Mouse (Mus musculus) liver, adult 2 months (tissue): ENCODE data around the gene Calcoco2. TPM values are rescaled to one million over a fixed set of nuclear protein-coding genes. Genes with fewer than 3 reads are reported as not detected.
"Not testable (repeated sequence)": the region's sequence is repeated elsewhere in the genome, so short reads cannot be mapped to it uniquely, and the experiment has no call there.

Experiments
- DNase-seq: peaks from one replicate; pipeline ENCODE4 v3.0.0-alpha.2; 2011; ENCODE audit warnings: low read depth, low spot score; ENCODE audit errors: extremely low read depth
- H3K27ac ChIP-seq: fragments of 200-500 bp; replicated peaks from 2 replicates; pipeline ENCODE4 v1.5.1; 2012; ENCODE audit warnings: low read depth, mild to moderate bottlenecking, control low read depth, inconsistent platforms, low read length; ENCODE audit not compliant: insufficient read depth
- H3K27me3 ChIP-seq: fragments of 200-500 bp; 2 replicates; pipeline ENCODE4 v1.6.1; 2012; ENCODE audit warnings: mild to moderate bottlenecking, moderate library complexity, low read length, inconsistent platforms; ENCODE audit not compliant: control insufficient read depth, insufficient read depth
- H3K36me3 ChIP-seq: fragments of 200-500 bp; 2 replicates; pipeline ENCODE4 v1.6.1; 2012; ENCODE audit warnings: low read length, inconsistent platforms; ENCODE audit not compliant: control insufficient read depth, insufficient read depth
- H3K4me1 ChIP-seq: fragments of 200-500 bp; 2 replicates; pipeline ENCODE4 v1.6.1; 2011; ENCODE audit warnings: low read length; ENCODE audit not compliant: control insufficient read depth, insufficient read depth
- H3K4me3 ChIP-seq: fragments of 200-500 bp; 2 replicates; pipeline ENCODE4 v1.5.1; 2011; ENCODE audit warnings: low read depth, mild to moderate bottlenecking, control low read depth, low read length, moderate library complexity; ENCODE audit not compliant: insufficient read depth
- H3K79me2 ChIP-seq: fragments of 200-500 bp; 2 replicates; pipeline ENCODE4 v1.6.1; 2012; ENCODE audit warnings: inconsistent platforms, mild to moderate bottlenecking, low read length, moderate library complexity; ENCODE audit not compliant: control insufficient read depth, insufficient read depth
- H3K9ac ChIP-seq: fragments of 200-500 bp; 2 replicates; pipeline ENCODE4 v1.6.1; 2012; ENCODE audit warnings: low read depth, mild to moderate bottlenecking, control low read depth, inconsistent platforms, low read length
- CTCF ChIP-seq: fragments of 200-500 bp; IDR thresholded peaks from 2 replicates; pipeline ENCODE4 v1.5.1; 2011; ENCODE audit warnings: low read depth, low read length, control low read depth
- POLR2A ChIP-seq: fragments of 200-500 bp; IDR thresholded peaks from 2 replicates; pipeline ENCODE4 v1.6.1; 2011; ENCODE audit warnings: low read length, control low read depth; ENCODE audit not compliant: insufficient read depth; ENCODE audit errors: extremely low read depth
- WGBS: fragments of 180-500 bp; shearing (Covaris S2); methylation state at CpG from one replicate; pipeline ENCODE4 v1.1.7; 2018; 5-methylcytosine and 5-hydroxymethylcytosine counted together
- polyA plus RNA-seq: library from polyadenylated mRNA; depleted of rRNA; stranded (reverse); fragments of >200 nt; gene quantifications from 2 replicates; pipeline ENCODE4 v1.2.3, GENCODE M21; 2012
- total RNA-seq: library from RNA; depleted of rRNA; stranded (reverse); fragments of >200 nt; gene quantifications from 2 replicates; pipeline ENCODE4 v1.2.3, GENCODE M21; 2014

The Calcoco2 gene
- total and polyA plus RNA-seq, 2 experiments = not detected

DNA sequence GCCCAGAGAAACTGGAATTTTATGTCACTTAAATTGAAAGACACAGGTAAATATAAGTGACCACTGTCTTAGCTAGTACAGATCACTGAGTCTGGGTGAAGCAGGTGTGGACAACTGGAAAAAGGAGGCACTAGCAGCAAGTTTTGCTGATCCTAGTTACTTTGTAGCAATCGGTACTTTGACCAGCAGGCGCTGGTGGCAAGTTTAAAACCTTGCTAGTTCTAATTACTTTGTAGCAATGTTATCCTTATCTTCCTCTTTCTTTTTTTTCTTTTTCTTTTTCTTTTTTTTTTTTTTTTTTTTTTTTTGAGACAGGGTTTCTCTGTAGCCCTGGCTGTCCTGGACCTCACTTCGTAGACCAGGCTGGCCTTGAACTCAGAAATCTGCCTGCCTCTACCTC, 4.4 kb upstream of the Calcoco2 start:
- no peak for DNase-seq
- H3K9ac ChIP-seq = no peak overlapping the region
- H3K4me3 ChIP-seq = no peak overlapping the region
- WGBS = 77% methylated on average over 3 of the region's 3 CpGs
- H3K79me2 ChIP-seq = no peaks in the 10 kb centered on the region
- H3K27ac ChIP-seq = no peak overlapping the region
- no peaks in the 10 kb centered on the region for H3K36me3 ChIP-seq
- no peaks in the 10 kb centered on the region for H3K27me3 ChIP-seq
- no peaks in the 10 kb centered on the region for H3K4me1 ChIP-seq
- TF ChIP-seq CTCF (no peak), POLR2A (no peak)

DNA sequence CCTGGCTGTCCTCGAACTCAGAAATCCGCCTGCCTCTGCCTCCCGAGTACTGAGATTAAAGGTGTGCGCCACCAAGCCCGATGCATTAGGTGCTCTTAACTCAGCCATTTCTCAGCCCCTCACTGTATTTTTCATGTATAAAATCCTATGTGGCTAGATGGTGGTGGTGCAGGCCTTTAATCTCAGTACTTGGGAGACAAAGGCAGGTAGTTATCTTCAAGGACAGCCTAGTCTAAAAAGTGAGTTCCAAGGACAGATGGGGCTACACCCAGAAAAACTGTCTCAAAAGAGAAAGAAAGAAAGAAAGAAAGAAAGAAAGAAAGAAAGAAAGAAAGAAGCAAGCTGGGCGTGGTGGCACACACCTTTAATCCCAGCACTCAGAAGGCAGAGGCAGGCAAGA, 3.7 kb upstream of the Calcoco2 start:
- TF ChIP-seq POLR2A = no peak
- TF ChIP-seq CTCF = no peak
- Histone ChIP-seq H3K27ac (no peak overlapping the region), H3K4me3 (no peak overlapping the region), H3K9ac (no peak overlapping the region), H3K79me2 (no peaks in the 10 kb centered on the region), H3K36me3 (no peaks in the 10 kb centered on the region), H3K27me3 (no peaks in the 10 kb centered on the region), H3K4me1 (no peaks in the 10 kb centered on the region)
- DNase-seq = no peak
- WGBS = 86% methylated on average over 6 of the region's 6 CpGs

DNA sequence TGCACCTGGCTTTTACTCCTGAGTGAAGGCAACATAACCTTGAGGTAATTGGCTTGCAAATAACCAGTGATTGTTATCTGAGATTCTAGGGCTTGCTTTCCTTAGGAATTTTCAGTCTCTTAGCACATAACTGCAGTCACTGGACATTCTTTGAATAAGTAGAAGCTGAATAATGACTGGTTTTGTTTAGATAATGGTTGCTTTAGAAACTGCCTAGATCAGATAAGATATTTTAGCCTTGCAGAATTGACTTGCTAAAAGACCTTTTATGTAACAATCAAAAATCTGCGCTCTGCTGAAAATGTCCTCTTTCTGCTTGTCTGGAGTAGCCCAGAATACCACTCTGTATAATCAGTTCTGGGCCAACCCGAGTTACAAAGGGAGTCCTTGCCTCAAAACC, 2.3 kb upstream of the Calcoco2 start:
- DNase-seq = no peak
- TF ChIP-seq CTCF (no peak), POLR2A (no peak)
- Histone ChIP-seq H3K9ac (no peak overlapping the region), H3K4me3 (no peak overlapping the region), H3K79me2 (no peaks in the 10 kb centered on the region), H3K36me3 (no peaks in the 10 kb centered on the region), H3K27me3 (no peaks in the 10 kb centered on the region), H3K27ac (no peak overlapping the region), H3K4me1 (no peaks in the 10 kb centered on the region)
- WGBS = 64% methylated on average over 2 of the region's 2 CpGs

DNA sequence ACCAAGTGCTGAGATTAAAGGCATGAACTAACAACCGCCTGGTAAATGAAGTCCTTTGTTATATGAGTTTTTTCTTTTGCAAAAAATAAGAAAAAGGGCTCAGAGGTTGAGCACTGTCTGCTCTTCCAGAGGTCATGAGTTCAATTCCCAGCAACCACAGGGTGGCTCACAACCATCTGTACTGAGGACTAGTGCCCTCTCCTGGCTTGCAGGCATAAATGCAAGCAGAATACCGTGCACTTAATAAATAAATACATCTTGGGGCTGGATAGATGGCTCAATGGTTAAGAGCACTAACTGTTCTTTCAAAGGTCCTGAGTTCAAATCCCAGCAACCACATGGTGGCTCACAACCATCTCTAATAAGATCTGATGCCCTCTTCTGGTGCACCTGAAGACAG, 814 bp downstream of the Calcoco2 start:
- not testable (repeated sequence) for H3K4me3 ChIP-seq, H3K36me3 ChIP-seq, DNase-seq, H3K9ac ChIP-seq, H3K27ac ChIP-seq, H3K27me3 ChIP-seq, H3K79me2 ChIP-seq, H3K4me1 ChIP-seq
- peak; percentile 8; the same call in 1 of the 2 replicates for TF ChIP-seq CTCF
- 64% methylated on average over 2 of the region's 2 CpGs for WGBS

DNA sequence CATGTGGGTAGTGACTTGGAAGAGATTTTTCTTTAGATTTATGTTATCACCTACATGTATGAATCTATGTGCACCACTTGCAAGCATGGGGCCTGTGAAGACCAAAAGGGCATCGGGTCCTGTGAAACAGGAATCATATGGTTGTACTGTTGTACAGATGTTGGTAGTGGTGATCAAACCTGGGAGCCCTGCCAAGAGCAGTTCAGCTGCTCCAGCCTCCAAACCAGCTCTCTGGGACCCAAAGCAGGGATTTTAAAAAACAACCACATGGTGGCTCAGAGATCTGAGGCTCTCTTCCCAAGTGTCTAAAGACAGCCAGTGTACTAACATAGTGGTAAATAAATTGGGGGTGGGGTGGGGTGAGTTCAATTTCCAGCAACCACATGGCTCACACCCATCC, 3.4 kb downstream of the Calcoco2 start:
- H3K4me3 ChIP-seq = no peak overlapping the region
- no peaks in the 10 kb centered on the region for H3K4me1 ChIP-seq
- DNase-seq = no peak
- H3K9ac ChIP-seq = no peak overlapping the region
- 58% methylated on average over 1 of the region's 1 CpGs for WGBS
- TF ChIP-seq POLR2A (no peak), CTCF (no peak)
- H3K27me3 ChIP-seq = no peaks in the 10 kb centered on the region
- no peak overlapping the region for H3K27ac ChIP-seq
- no peaks in the 10 kb centered on the region for H3K36me3 ChIP-seq
- no peaks in the 10 kb centered on the region for H3K79me2 ChIP-seq

DNA sequence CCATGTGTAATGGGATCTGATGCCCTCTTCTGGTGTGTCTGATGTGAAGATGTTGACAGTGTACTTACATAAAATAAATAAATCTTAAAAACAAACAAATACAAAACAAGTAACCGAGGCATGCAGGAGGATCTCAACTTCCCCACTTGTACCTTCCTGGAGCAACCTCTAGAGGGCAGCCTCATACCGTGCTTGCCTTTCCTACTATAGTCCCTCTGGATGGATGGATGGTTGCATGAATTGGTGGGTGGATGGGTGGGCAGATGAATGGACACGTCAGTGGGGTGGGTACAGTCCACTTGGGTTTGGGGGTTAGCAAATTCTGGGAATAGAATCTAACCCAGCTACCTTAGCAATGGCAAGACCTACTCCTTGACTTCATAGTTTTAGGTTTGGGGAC, 18.4 kb downstream of the Calcoco2 start:
- WGBS = 3% methylated on average over 3 of the region's 3 CpGs
- TF ChIP-seq POLR2A (no peak), CTCF (peak; percentile 84)
- peak; percentile 19 for DNase-seq
- Histone ChIP-seq H3K27ac (no peak overlapping the region), H3K4me1 (no peaks in the 10 kb centered on the region), H3K36me3 (no peaks in the 10 kb centered on the region), H3K4me3 (no peak overlapping the region), H3K79me2 (no peaks in the 10 kb centered on the region), H3K9ac (no peak overlapping the region), H3K27me3 (no peaks in the 10 kb centered on the region)
